Mouse (Mus musculus) MEL (cell line): ENCODE measurements at regions not wholly inside any gene's neighbourhood (a gene's known extent, or its start where the extent isn't known, plus 50 kb on each side); places are given as distances from the start of the nearest gene placed in this dataset.

Source experiments
- DNase-seq: peaks from one replicate; pipeline ENCODE4 v3.0.0; 2011; ENCODE audit warnings: low read depth, low spot score
- H3K27ac ChIP-seq: 2 replicates; pipeline ENCODE4 v1.5.1; 2012; ENCODE audit warnings: low read depth, mild to moderate bottlenecking, control low read depth, low read length, moderate library complexity; ENCODE audit not compliant: control insufficient read depth
- H3K27me3 ChIP-seq, 2 experiments: fragments of 150-350 bp in 1 of 2; sonication (generic) in 1 of 2; 2 replicates each; pipeline ENCODE4 v1.6.1; 2012; ENCODE audit warnings: low read length in 2 of 2, mild to moderate bottlenecking in 2 of 2, improper control_type of control experiment in 1 of 2, moderate library complexity in 1 of 2; ENCODE audit not compliant: insufficient read depth in 2 of 2, control insufficient read depth in 1 of 2
- H3K36me3 ChIP-seq, 2 experiments: 2 replicates each; pipeline ENCODE4 v1.6.1; 2012 to 2014; ENCODE audit warnings: low read length in 2 of 2, improper control_type of control experiment in 1 of 2, inconsistent platforms in 1 of 2, mild to moderate bottlenecking in 1 of 2; ENCODE audit not compliant: insufficient read depth in 2 of 2, control insufficient read depth in 1 of 2
- H3K4me1 ChIP-seq, 2 experiments: fragments of 150-350 bp in 1 of 2; sonication (generic) in 1 of 2; 2 replicates each; pipeline ENCODE4 v1.6.1; 2012; ENCODE audit warnings: low read length in 2 of 2, improper control_type of control experiment in 1 of 2, mild to moderate bottlenecking in 1 of 2; ENCODE audit not compliant: insufficient read depth in 2 of 2, control insufficient read depth in 1 of 2
- H3K4me3 ChIP-seq, 2 experiments: fragments of 150-350 bp in 1 of 2; sonication (generic) in 1 of 2; 2 replicates each; pipeline ENCODE4 v1.5.1; 2012; ENCODE audit warnings: low read depth in 2 of 2, low read length in 2 of 2, mild to moderate bottlenecking in 2 of 2, moderate library complexity in 2 of 2, control low read depth in 1 of 2, improper control_type of control experiment in 1 of 2; ENCODE audit not compliant: control insufficient read depth in 1 of 2, insufficient read depth in 1 of 2
- H3K79me2 ChIP-seq: 2 replicates; pipeline ENCODE4 v1.6.1; 2012; ENCODE audit warnings: mild to moderate bottlenecking, low read length, moderate library complexity; ENCODE audit not compliant: control insufficient read depth, poor library complexity, insufficient read depth
- H3K9ac ChIP-seq: 2 replicates; pipeline ENCODE4 v1.6.1; 2012; ENCODE audit warnings: low read depth, mild to moderate bottlenecking, control low read depth, low read length, moderate library complexity; ENCODE audit not compliant: control insufficient read depth, poor library complexity, severe bottlenecking
- H3K9me3 ChIP-seq: fragments of 150-350 bp; sonication (generic); replicated peaks from 2 replicates; pipeline ENCODE4 v1.6.1; 2012; ENCODE audit warnings: mild to moderate bottlenecking, low read length, improper control_type of control experiment, moderate library complexity; ENCODE audit not compliant: insufficient read depth
- BHLHE40 ChIP-seq: IDR thresholded peaks from 2 replicates; pipeline ENCODE4 v1.6.1; 2012; ENCODE audit warnings: low read depth, mild to moderate bottlenecking, inconsistent platforms, low read length, improper control_type of control experiment, borderline replicate concordance
- CTCF ChIP-seq, 3 experiments: IDR thresholded peaks in 2 of 3; conservative IDR thresholded peaks in 1 of 3; 2 replicates each; pipeline ENCODE4 v1.5.1; 2011 to 2012; ENCODE audit warnings: low read length in 3 of 3, low read depth in 2 of 3, mild to moderate bottlenecking in 2 of 3, improper control_type of control experiment in 1 of 3, inconsistent platforms in 1 of 3, mixed read lengths in 1 of 3, moderate library complexity in 1 of 3; ENCODE audit not compliant: control insufficient read depth in 1 of 3, insufficient read depth in 1 of 3, poor library complexity in 1 of 3, severe bottlenecking in 1 of 3
- E2F4 ChIP-seq: IDR thresholded peaks from 2 replicates; pipeline ENCODE4 v1.6.1; 2011; ENCODE audit warnings: low read depth, low read length, improper control_type of control experiment, borderline replicate concordance
- ELF1 ChIP-seq: IDR thresholded peaks from 2 replicates; pipeline ENCODE4 v1.6.1; 2014; ENCODE audit warnings: low read depth, mild to moderate bottlenecking, inconsistent platforms, low read length, improper control_type of control experiment, moderate library complexity
- EP300 ChIP-seq, 2 experiments: IDR thresholded peaks; 2 replicates each; pipeline ENCODE4 v1.6.1; 2011; ENCODE audit warnings: improper control_type of control experiment in 2 of 2, low read length in 2 of 2, low read depth in 1 of 2, mild to moderate bottlenecking in 1 of 2
- ETS1 ChIP-seq: IDR thresholded peaks from 2 replicates; pipeline ENCODE4 v1.6.1; 2012; ENCODE audit warnings: low read depth, mild to moderate bottlenecking, inconsistent platforms, low read length, improper control_type of control experiment, moderate library complexity
- GATA1 ChIP-seq: IDR thresholded peaks from 2 replicates; pipeline ENCODE4 v1.6.1; 2011; ENCODE audit warnings: low read depth, low read length, improper control_type of control experiment
- JUND ChIP-seq: IDR thresholded peaks from 2 replicates; pipeline ENCODE4 v1.6.1; 2011; ENCODE audit warnings: low read depth, mild to moderate bottlenecking, improper control_type of control experiment, low read length
- MAX ChIP-seq: IDR thresholded peaks from 2 replicates; pipeline ENCODE4 v1.6.1; 2011; ENCODE audit warnings: low read length, improper control_type of control experiment
- MAZ ChIP-seq: IDR thresholded peaks from 2 replicates; pipeline ENCODE4 v1.6.1; 2012; ENCODE audit warnings: low read depth, mild to moderate bottlenecking, inconsistent platforms, low read length, improper control_type of control experiment
- MEF2A ChIP-seq: IDR thresholded peaks from 2 replicates; pipeline ENCODE4 v1.6.1; 2014; ENCODE audit warnings: low read depth, mild to moderate bottlenecking, inconsistent platforms, low read length, improper control_type of control experiment; ENCODE audit not compliant: poor library complexity, insufficient replicate concordance, severe bottlenecking; ENCODE audit errors: extremely low read depth
- MXI1 ChIP-seq: IDR thresholded peaks from 2 replicates; pipeline ENCODE4 v1.6.1; 2011; ENCODE audit warnings: mild to moderate bottlenecking, low read depth, low read length, improper control_type of control experiment
- NELFE ChIP-seq: IDR thresholded peaks from 2 replicates; pipeline ENCODE4 v1.6.1; 2011; ENCODE audit warnings: low read depth, low read length, improper control_type of control experiment
- POLR2AphosphoS2 ChIP-seq: IDR thresholded peaks from 2 replicates; pipeline ENCODE4 v1.6.1; 2011; ENCODE audit warnings: low read length, improper control_type of control experiment
- POLR2AphosphoS5 ChIP-seq: IDR thresholded peaks from 2 replicates; pipeline ENCODE4 v1.6.1; 2012; ENCODE audit warnings: low read depth, borderline replicate concordance, mild to moderate bottlenecking, inconsistent platforms, low read length, moderate library complexity, mixed read lengths
- RAD21 ChIP-seq: IDR thresholded peaks from 2 replicates; pipeline ENCODE4 v1.6.1; 2011; ENCODE audit warnings: mild to moderate bottlenecking, low read depth, low read length, improper control_type of control experiment
- SMC3 ChIP-seq: IDR thresholded peaks from 2 replicates; pipeline ENCODE4 v1.6.1; 2011; ENCODE audit warnings: low read depth, low read length, improper control_type of control experiment
- TBP ChIP-seq: IDR thresholded peaks from 2 replicates; pipeline ENCODE4 v1.8.0; 2011; ENCODE audit warnings: low read depth, low read length, improper control_type of control experiment
- UBTF ChIP-seq: IDR thresholded peaks from 2 replicates; pipeline ENCODE4 v1.6.1; 2012; ENCODE audit warnings: low read depth, mild to moderate bottlenecking, inconsistent platforms, low read length, improper control_type of control experiment, moderate library complexity, borderline replicate concordance; ENCODE audit not compliant: insufficient read depth
- ZKSCAN1 ChIP-seq: IDR thresholded peaks from 2 replicates; pipeline ENCODE4 v1.6.1; 2012; ENCODE audit warnings: low read depth, mild to moderate bottlenecking, inconsistent platforms, low read length, improper control_type of control experiment, moderate library complexity
- ZNF384 ChIP-seq: IDR thresholded peaks from 2 replicates; pipeline ENCODE4 v1.6.1; 2012; ENCODE audit warnings: low read depth, mild to moderate bottlenecking, inconsistent platforms, low read length, improper control_type of control experiment

DNA sequence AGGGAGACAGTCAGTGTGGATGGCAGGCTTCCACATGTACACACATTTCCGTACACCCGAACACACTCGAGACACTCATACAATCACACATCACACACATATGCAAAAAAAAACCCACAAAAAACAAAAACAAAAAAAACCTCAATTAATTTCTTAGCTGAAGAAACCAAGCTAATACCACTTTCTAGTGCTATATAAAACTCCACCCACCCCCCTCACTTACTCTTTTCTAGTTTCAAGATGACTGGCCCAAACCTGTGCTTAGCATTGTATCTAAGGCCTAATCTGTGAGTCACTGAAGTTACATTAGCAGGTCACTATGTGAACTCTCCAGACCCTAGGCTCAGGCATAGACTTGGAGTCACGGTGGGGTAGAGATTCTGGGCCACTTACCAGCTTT lies 293.6 kb downstream of the Lnpk start:
- Histone ChIP-seq H3K79me2 (no peaks in the 10 kb centered on the region), H3K4me3 (no peak overlapping the region), H3K9ac (no peak overlapping the region), H3K27me3 (peaks cover 0 to 8% of the 10 kb centered on the region in 2 experiments; a peak in 3 of 4 replicates), H3K36me3 (no peaks in the 10 kb centered on the region), H3K4me1 (no peaks in the 10 kb centered on the region), H3K9me3 (no peaks in the 10 kb centered on the region), H3K27ac (no peak overlapping the region)
- DNase-seq, result no peak
- TF ChIP-seq ELF1 (no peak), SMC3 (no peak), POLR2AphosphoS2 (no peak)
- TF ChIP-seq, all 39 proteins: peak for 0

GRCm38 (mm10) chr2:74264963-74265362 lies 314.3 kb downstream of the Lnpk start:
- H3K4me3 ChIP-seq, result no peak overlapping the region
- no peaks in the 10 kb centered on the region for H3K4me1 ChIP-seq
- peaks cover 3% of the 10 kb centered on the region in 2 experiments; a peak in 2 of 4 replicates for H3K27me3 ChIP-seq
- TF ChIP-seq ETS1 (no peak), UBTF (no peak), JUND (no peak), CTCF (IDR thresholded peaks at IDR 0.05 in 2 of 3, conservative IDR thresholded peaks at IDR 0.05 in 1 of 3; ENCODE audit: control insufficient read depth in 1 of 3, insufficient read depth in 1 of 3, low read depth in 2 of 3, low read length in 3 of 3, poor library complexity in 1 of 3, severe bottlenecking in 1 of 3) (no peak), TBP (no peak), BHLHE40 (no peak), ZKSCAN1 (no peak), EP300 (IDR thresholded peaks at IDR 0.05; ENCODE audit: low read depth in 1 of 2, low read length in 2 of 2) (no peak), NELFE (no peak), GATA1 (no peak), MAX (no peak)
- no peaks in the 10 kb centered on the region for H3K79me2 ChIP-seq
- H3K9me3 ChIP-seq, result no peaks in the 10 kb centered on the region
- no peak overlapping the region for H3K27ac ChIP-seq
- DNase-seq, result no peak
- H3K9ac ChIP-seq, result no peak overlapping the region
- no peaks in the 10 kb centered on the region for H3K36me3 ChIP-seq

- no peaks in the 10 kb centered on the region for H3K36me3 ChIP-seq
- no peak for DNase-seq
- no peak overlapping the region for H3K9ac ChIP-seq
- no peaks in the 10 kb centered on the region for H3K4me1 ChIP-seq
- H3K9me3 ChIP-seq, result no peaks in the 10 kb centered on the region
- H3K79me2 ChIP-seq, result no peaks in the 10 kb centered on the region
- no peak overlapping the region for H3K27ac ChIP-seq
- TF ChIP-seq MEF2A (no peak), E2F4 (no peak), ZNF384 (no peak), RAD21 (no peak), GATA1 (no peak), CTCF (IDR thresholded peaks at IDR 0.05 in 2 of 3, conservative IDR thresholded peaks at IDR 0.05 in 1 of 3; ENCODE audit: control insufficient read depth in 1 of 3, insufficient read depth in 1 of 3, low read depth in 2 of 3, low read length in 3 of 3, poor library complexity in 1 of 3, severe bottlenecking in 1 of 3) (no peak), MXI1 (no peak), EP300 (IDR thresholded peaks at IDR 0.05; ENCODE audit: low read depth in 1 of 2, low read length in 2 of 2) (no peak), MAZ (no peak), POLR2AphosphoS5 (no peak), UBTF (no peak)
- H3K4me3 ChIP-seq, result no peak overlapping the region
- peaks cover 1 to 3% of the 10 kb centered on the region in 2 experiments; a peak in 3 of 4 replicates for H3K27me3 ChIP-seq
Observed at GRCm38 (mm10) chr2:74257034-74257781, 322.0 kb downstream of the Lnpk start.
